Mouse (Mus musculus) intestine, postnatal 0 days (tissue): ENCODE data around the gene Urb1. TPM values are rescaled to one million over a fixed set of nuclear protein-coding genes. Genes with fewer than 3 reads are reported as not detected.

Experiments used
- ATAC-seq: fragments of 200-750 bp; cut with Nextera tagmentation; 2 replicates; pipeline ENCODE4 v1.8.0; 2017; ENCODE audit warnings: mild to moderate bottlenecking, moderate TSS enrichment, moderate library complexity
- H3K27ac ChIP-seq: fragments of 300-500 bp; sonication (generic); 2 replicates; pipeline ENCODE4 v1.5.1; 2014; ENCODE audit warnings: mild to moderate bottlenecking, low read depth, low read length, moderate library complexity
- H3K27me3 ChIP-seq: fragments of 300-500 bp; sonication (generic); replicated peaks from 2 replicates; pipeline ENCODE4 v1.6.1; 2014; ENCODE audit warnings: low read length, mixed read lengths; ENCODE audit not compliant: control insufficient read depth, insufficient read depth
- H3K36me3 ChIP-seq: fragments of 300-500 bp; sonication (generic); 2 replicates; pipeline ENCODE4 v1.6.1; 2014; ENCODE audit warnings: mild to moderate bottlenecking, moderate library complexity; ENCODE audit not compliant: control insufficient read depth, insufficient read depth
- H3K4me1 ChIP-seq: fragments of 300-500 bp; sonication (generic); replicated peaks from 2 replicates; pipeline ENCODE4 v1.6.1; 2014; ENCODE audit warnings: antibody characterized with exemption, low read length, mixed read lengths; ENCODE audit not compliant: control insufficient read depth, insufficient read depth
- H3K4me2 ChIP-seq: fragments of 300-500 bp; sonication (generic); replicated peaks from 2 replicates; pipeline ENCODE4 v1.6.1; 2014; ENCODE audit warnings: low read depth, mild to moderate bottlenecking, moderate library complexity
- H3K4me3 ChIP-seq: fragments of 300-500 bp; sonication (generic); 2 replicates; pipeline ENCODE4 v1.5.1; 2014; ENCODE audit warnings: low read depth, low read length
- H3K9ac ChIP-seq: fragments of 300-500 bp; sonication (generic); 2 replicates; pipeline ENCODE4 v1.6.1; 2014; ENCODE audit warnings: mild to moderate bottlenecking, low read depth, low read length
- H3K9me3 ChIP-seq: fragments of 300-500 bp; sonication (generic); 2 replicates; pipeline ENCODE4 v1.6.1; 2016; ENCODE audit warnings: mixed run types; ENCODE audit not compliant: control insufficient read depth
- CTCF ChIP-seq: sonication (generic); IDR thresholded peaks from 2 replicates; pipeline ENCODE4 v1.5.1; 2016; ENCODE audit warnings: low read depth, mild to moderate bottlenecking, control low read depth, antibody characterized with exemption, moderate library complexity
- WGBS: fragments of 180-500 bp; shearing (Covaris S2); extraction: QIAGEN DNeasy Blood & Tissue Kit; methylation state at CpG from one replicate; pipeline ENCODE4 v1.1.7; 2014; 5-methylcytosine and 5-hydroxymethylcytosine counted together
- polyA plus RNA-seq: library from polyadenylated mRNA; unstranded; fragments of >200 nt; fragmentation: Nextera tagmentation; extraction: Ambion mirVana; gene quantifications from 2 replicates; pipeline ENCODE4 v1.2.1, GENCODE M21; 2015

The Urb1 gene
- polyA plus RNA-seq, 1 experiment from 2014 or later = 2.4 TPM

- peaks cover 63% of the 10 kb centered on the region for H3K36me3 ChIP-seq
- H3K4me1 ChIP-seq = no peaks in the 10 kb centered on the region
- no peak overlapping the region for H3K9ac ChIP-seq
- no peaks in the 10 kb centered on the region for H3K9me3 ChIP-seq
- H3K4me2 ChIP-seq = no peak overlapping the region
- no peak for TF ChIP-seq CTCF
- no peaks in the 10 kb centered on the region for H3K27me3 ChIP-seq
- ATAC-seq = no peak
- H3K27ac ChIP-seq = no peak overlapping the region
- WGBS = 86% methylated on average over 9 of the region's 9 CpGs
- H3K4me3 ChIP-seq = no peak overlapping the region
These were observed 44.9 kb downstream of the Urb1 start for GRCm38 (mm10) chr16:90765195-90765877.

GRCm38 (mm10) chr16:90760515-90760914 lies 49.7 kb downstream of the Urb1 start:
- Histone ChIP-seq H3K36me3 (peaks cover 50% of the 10 kb centered on the region), H3K27ac (no peak overlapping the region), H3K9me3 (no peaks in the 10 kb centered on the region), H3K27me3 (no peaks in the 10 kb centered on the region), H3K4me1 (no peaks in the 10 kb centered on the region), H3K9ac (no peak overlapping the region), H3K4me2 (no peak overlapping the region), H3K4me3 (no peak overlapping the region)
- WGBS = 40% methylated on average over 4 of the region's 4 CpGs
- TF ChIP-seq CTCF = no peak
- ATAC-seq = no peak

GRCm38 (mm10) chr16:90759335-90759734 lies 50.9 kb downstream of the Urb1 start:
- Histone ChIP-seq H3K27me3 (no peaks in the 10 kb centered on the region), H3K4me3 (no peak overlapping the region), H3K4me2 (no peak overlapping the region), H3K27ac (no peak overlapping the region), H3K9ac (no peak overlapping the region), H3K4me1 (no peaks in the 10 kb centered on the region), H3K36me3 (peaks cover 54% of the 10 kb centered on the region; the same call in 1 of the 2 replicates), H3K9me3 (no peaks in the 10 kb centered on the region)
- 57% methylated on average over 3 of the region's 3 CpGs for WGBS
- no peak for ATAC-seq
- no peak for TF ChIP-seq CTCF

GRCm38 (mm10) chr16:90753386-90753941 lies 56.7 kb downstream of the Urb1 start:
- no peak for TF ChIP-seq CTCF
- Histone ChIP-seq H3K4me2 (no peak overlapping the region), H3K9ac (no peak overlapping the region), H3K27me3 (no peaks in the 10 kb centered on the region), H3K36me3 (peaks cover 56% of the 10 kb centered on the region; the same call in 1 of the 2 replicates), H3K27ac (no peak overlapping the region), H3K9me3 (no peaks in the 10 kb centered on the region), H3K4me3 (no peak overlapping the region), H3K4me1 (no peaks in the 10 kb centered on the region)
- ATAC-seq = no peak
- 89% methylated on average over 13 of the region's 13 CpGs for WGBS

- H3K36me3 ChIP-seq = peaks cover 25% of the 10 kb centered on the region; the same call in 1 of the 2 replicates
- H3K4me3 ChIP-seq = no peak overlapping the region
- ATAC-seq = no peak
- H3K9me3 ChIP-seq = no peaks in the 10 kb centered on the region
- H3K27ac ChIP-seq = no peak overlapping the region
- TF ChIP-seq CTCF = no peak
- WGBS = 93% methylated on average over 7 of the region's 7 CpGs
- H3K4me2 ChIP-seq = no peak overlapping the region
- H3K27me3 ChIP-seq = no peaks in the 10 kb centered on the region
- H3K4me1 ChIP-seq = no peaks in the 10 kb centered on the region
- H3K9ac ChIP-seq = no peak overlapping the region
These were observed 62.0 kb downstream of the Urb1 start for GRCm38 (mm10) chr16:90748169-90748568.

GRCm38 (mm10) chr16:90747143-90747542 lies 63.1 kb downstream of the Urb1 start:
- H3K9me3 ChIP-seq = no peaks in the 10 kb centered on the region
- H3K36me3 ChIP-seq = peaks cover 15% of the 10 kb centered on the region; the same call in 1 of the 2 replicates
- H3K9ac ChIP-seq = no peak overlapping the region
- TF ChIP-seq CTCF = no peak
- H3K4me2 ChIP-seq = no peak overlapping the region
- H3K27me3 ChIP-seq = no peaks in the 10 kb centered on the region
- no peak for ATAC-seq
- no peak overlapping the region for H3K4me3 ChIP-seq
- H3K27ac ChIP-seq = no peak overlapping the region
- 86% methylated on average over 6 of the region's 6 CpGs for WGBS
- no peaks in the 10 kb centered on the region for H3K4me1 ChIP-seq
